Mouse (Mus musculus): ENCODE measurements around the gene Prpf19. TPM values are rescaled to one million over a fixed set of nuclear protein-coding genes. Genes with fewer than 3 reads are reported as not detected.

Gene Prpf19
- polyA plus RNA-seq (2012; fragmentation: generic; extraction: Trizol), result 222 TPM

DNA sequence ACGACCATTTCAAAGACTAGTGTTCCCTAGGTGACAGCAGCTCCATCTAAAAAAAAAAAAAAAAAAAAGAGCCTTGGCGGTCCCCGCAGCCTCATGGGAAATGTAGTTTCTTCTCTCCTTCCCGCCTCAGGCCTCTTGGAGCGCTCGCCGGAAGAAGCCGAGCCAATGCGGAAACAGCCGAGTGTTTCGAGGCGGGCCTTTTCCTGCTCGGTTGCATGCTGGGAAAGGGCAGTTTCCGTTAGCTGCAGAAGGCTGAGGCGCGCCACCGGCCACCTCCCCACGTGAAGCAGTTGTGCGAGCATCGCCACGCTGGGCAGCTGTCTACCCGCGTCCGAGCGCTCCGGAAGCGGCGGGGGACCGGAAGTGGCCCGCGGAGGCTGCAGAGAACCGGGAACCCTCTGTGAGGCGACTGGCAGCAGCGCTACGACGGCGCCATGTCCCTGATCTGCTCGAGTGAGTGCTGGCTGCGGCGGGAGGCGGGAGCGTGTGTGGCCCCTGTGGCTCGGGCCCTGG lies at the start of gene Prpf19:
TSS of gene Prpf19 (plus strand) at position 216 of the 513 bp plus-strand sequence.
- TF ChIP-seq POLR2AphosphoS2 (IDR thresholded peaks at IDR 0.05; ENCODE audit: insufficient read length, low read depth), result peak; percentile 95
- no peak for TF ChIP-seq USF1 (IDR thresholded peaks at IDR 0.05; ENCODE audit: low read depth)
- no peak for TF ChIP-seq TCF12 (IDR thresholded peaks at IDR 0.05; ENCODE audit: insufficient read depth, poor library complexity, severe bottlenecking)
- peak; percentile 51 for TF ChIP-seq MAX (IDR thresholded peaks at IDR 0.05; ENCODE audit: low read depth)
- no peak for TF ChIP-seq REST (IDR thresholded peaks at IDR 0.05; ENCODE audit: insufficient read depth, insufficient read length)
- TF ChIP-seq MYOD1 (IDR thresholded peaks at IDR 0.05; ENCODE audit: control insufficient read depth in 1 of 3, insufficient read length in 2 of 3, low read depth in 2 of 3), result peak in 2 of 3 experiments; percentile 61 to 64
- no peak for TF ChIP-seq TCF3 (IDR thresholded peaks at IDR 0.05; ENCODE audit: insufficient read length, low read depth)
- peak in 2 of 3 experiments; percentile 81 to 88 for TF ChIP-seq MYOG (IDR thresholded peaks at IDR 0.05; ENCODE audit: control insufficient read depth in 1 of 3, insufficient read depth in 1 of 3, insufficient read length in 2 of 3, low read depth in 2 of 3)
- peak; percentile 42 for TF ChIP-seq E2F4 (IDR thresholded peaks at IDR 0.05; ENCODE audit: insufficient read depth)
- TF ChIP-seq SRF (IDR thresholded peaks at IDR 0.05; ENCODE audit: control insufficient read depth, insufficient read length, low read depth), result no peak
- peak; percentile 96 for TF ChIP-seq POLR2A (IDR thresholded peaks at IDR 0.05; ENCODE audit: insufficient read length, low read depth)
- TF ChIP-seq CEBPB (IDR thresholded peaks at IDR 0.05; ENCODE audit: insufficient read depth, poor library complexity, severe bottlenecking), result no peak
- peak within 1 kb of the TSS; percentile 80 for H3ac ChIP-seq (ENCODE audit: control insufficient read depth, insufficient read length)
- peaks cover 35% of the 10 kb centered on the region for H3K79me2 ChIP-seq (ENCODE audit: control insufficient read depth, insufficient read depth)
- H3K4me2 ChIP-seq (ENCODE audit: low read depth), result peak within 1 kb of the TSS; percentile 98
- H3K4me3 ChIP-seq, result peak within 1 kb of the TSS; percentile 84
- no peaks in the 10 kb centered on the region for H3K27me3 ChIP-seq (ENCODE audit: control insufficient read depth, insufficient read depth, insufficient read length)
- H3K36me3 ChIP-seq (ENCODE audit: control insufficient read depth, insufficient read depth), result peaks cover 18% of the 10 kb centered on the region

DNA sequence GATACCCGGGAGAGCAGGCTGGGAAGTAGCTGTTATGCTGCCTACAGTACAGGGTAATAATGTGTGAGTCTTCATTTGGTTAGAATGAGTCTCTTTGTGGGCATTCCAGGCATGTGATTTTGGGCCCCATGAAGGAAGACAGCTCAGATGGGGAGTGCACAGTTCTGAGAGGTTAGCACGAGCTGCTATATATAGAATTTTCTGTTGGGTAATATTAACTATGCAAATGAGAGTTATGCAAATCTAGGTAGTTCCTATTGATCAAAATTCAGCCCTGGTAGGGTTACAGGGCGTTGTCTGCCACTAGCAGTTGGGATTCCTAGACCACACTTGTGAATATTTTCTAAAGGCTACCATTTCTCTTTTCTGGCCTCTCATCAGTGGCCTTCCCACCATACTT lies 49.6 kb upstream of the Prpf19 start:
- Histone ChIP-seq H3K36me3 (ENCODE audit: control insufficient read depth, insufficient read depth) (no peaks in the 10 kb centered on the region), H3K79me2 (ENCODE audit: control insufficient read depth, insufficient read depth) (no peaks in the 10 kb centered on the region), H3ac (ENCODE audit: control insufficient read depth, insufficient read length) (no peak overlapping the region), H3K4me2 (ENCODE audit: low read depth) (no peak overlapping the region), H3K27me3 (ENCODE audit: control insufficient read depth, insufficient read depth, insufficient read length) (no peaks in the 10 kb centered on the region), H3K4me3 (no peak overlapping the region)
- TF ChIP-seq MYOG (IDR thresholded peaks at IDR 0.05; ENCODE audit: control insufficient read depth in 1 of 3, insufficient read depth in 1 of 3, insufficient read length in 2 of 3, low read depth in 2 of 3), result no peak
- TF ChIP-seq TCF12 (IDR thresholded peaks at IDR 0.05; ENCODE audit: insufficient read depth, poor library complexity, severe bottlenecking), result no peak
- no peak for TF ChIP-seq MYOD1 (IDR thresholded peaks at IDR 0.05; ENCODE audit: control insufficient read depth in 1 of 3, insufficient read length in 2 of 3, low read depth in 2 of 3)
- no peak for TF ChIP-seq TCF3 (IDR thresholded peaks at IDR 0.05; ENCODE audit: insufficient read length, low read depth)
- no peak for TF ChIP-seq E2F4 (IDR thresholded peaks at IDR 0.05; ENCODE audit: insufficient read depth)
- TF ChIP-seq MAX (IDR thresholded peaks at IDR 0.05; ENCODE audit: low read depth), result no peak
- TF ChIP-seq REST (IDR thresholded peaks at IDR 0.05; ENCODE audit: insufficient read depth, insufficient read length), result no peak
- TF ChIP-seq CEBPB (IDR thresholded peaks at IDR 0.05; ENCODE audit: insufficient read depth, poor library complexity, severe bottlenecking), result no peak
- no peak for TF ChIP-seq POLR2AphosphoS2 (IDR thresholded peaks at IDR 0.05; ENCODE audit: insufficient read length, low read depth)
- TF ChIP-seq USF1 (IDR thresholded peaks at IDR 0.05; ENCODE audit: low read depth), result no peak
- TF ChIP-seq POLR2A (IDR thresholded peaks at IDR 0.05; ENCODE audit: insufficient read length, low read depth), result no peak
- no peak for TF ChIP-seq SRF (IDR thresholded peaks at IDR 0.05; ENCODE audit: control insufficient read depth, insufficient read length, low read depth)

DNA sequence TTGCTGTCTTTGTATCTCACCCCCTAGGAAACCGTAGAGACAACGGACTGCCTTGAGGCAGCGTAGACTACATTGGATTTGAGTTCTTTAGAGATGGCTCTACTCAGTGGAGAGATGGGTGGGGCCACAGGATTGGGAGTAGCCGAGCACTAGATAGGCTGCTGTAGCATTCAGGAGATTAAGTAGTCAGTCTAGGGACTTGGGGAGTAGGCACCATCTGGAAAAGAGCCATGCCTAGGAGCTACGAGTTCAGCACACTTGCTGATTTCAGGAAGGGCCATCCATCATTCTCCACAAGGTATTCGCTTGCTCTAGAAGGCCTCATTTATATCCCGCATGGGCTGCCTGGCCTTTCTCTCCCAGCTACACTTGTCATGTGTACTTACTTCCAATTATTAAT lies 48.9 kb upstream of the Prpf19 start:
- Histone ChIP-seq H3K27me3 (ENCODE audit: control insufficient read depth, insufficient read depth, insufficient read length) (no peaks in the 10 kb centered on the region), H3K36me3 (ENCODE audit: control insufficient read depth, insufficient read depth) (no peaks in the 10 kb centered on the region), H3ac (ENCODE audit: control insufficient read depth, insufficient read length) (no peak overlapping the region), H3K4me2 (ENCODE audit: low read depth) (no peak overlapping the region), H3K4me3 (no peak overlapping the region), H3K79me2 (ENCODE audit: control insufficient read depth, insufficient read depth) (no peaks in the 10 kb centered on the region)
- TF ChIP-seq SRF (IDR thresholded peaks at IDR 0.05; ENCODE audit: control insufficient read depth, insufficient read length, low read depth) (no peak), POLR2A (IDR thresholded peaks at IDR 0.05; ENCODE audit: insufficient read length, low read depth) (no peak), MYOG (IDR thresholded peaks at IDR 0.05; ENCODE audit: control insufficient read depth in 1 of 3, insufficient read depth in 1 of 3, insufficient read length in 2 of 3, low read depth in 2 of 3) (no peak), CEBPB (IDR thresholded peaks at IDR 0.05; ENCODE audit: insufficient read depth, poor library complexity, severe bottlenecking) (no peak), TCF12 (IDR thresholded peaks at IDR 0.05; ENCODE audit: insufficient read depth, poor library complexity, severe bottlenecking) (no peak), REST (IDR thresholded peaks at IDR 0.05; ENCODE audit: insufficient read depth, insufficient read length) (no peak), E2F4 (IDR thresholded peaks at IDR 0.05; ENCODE audit: insufficient read depth) (no peak), MAX (IDR thresholded peaks at IDR 0.05; ENCODE audit: low read depth) (no peak), USF1 (IDR thresholded peaks at IDR 0.05; ENCODE audit: low read depth) (no peak)

DNA sequence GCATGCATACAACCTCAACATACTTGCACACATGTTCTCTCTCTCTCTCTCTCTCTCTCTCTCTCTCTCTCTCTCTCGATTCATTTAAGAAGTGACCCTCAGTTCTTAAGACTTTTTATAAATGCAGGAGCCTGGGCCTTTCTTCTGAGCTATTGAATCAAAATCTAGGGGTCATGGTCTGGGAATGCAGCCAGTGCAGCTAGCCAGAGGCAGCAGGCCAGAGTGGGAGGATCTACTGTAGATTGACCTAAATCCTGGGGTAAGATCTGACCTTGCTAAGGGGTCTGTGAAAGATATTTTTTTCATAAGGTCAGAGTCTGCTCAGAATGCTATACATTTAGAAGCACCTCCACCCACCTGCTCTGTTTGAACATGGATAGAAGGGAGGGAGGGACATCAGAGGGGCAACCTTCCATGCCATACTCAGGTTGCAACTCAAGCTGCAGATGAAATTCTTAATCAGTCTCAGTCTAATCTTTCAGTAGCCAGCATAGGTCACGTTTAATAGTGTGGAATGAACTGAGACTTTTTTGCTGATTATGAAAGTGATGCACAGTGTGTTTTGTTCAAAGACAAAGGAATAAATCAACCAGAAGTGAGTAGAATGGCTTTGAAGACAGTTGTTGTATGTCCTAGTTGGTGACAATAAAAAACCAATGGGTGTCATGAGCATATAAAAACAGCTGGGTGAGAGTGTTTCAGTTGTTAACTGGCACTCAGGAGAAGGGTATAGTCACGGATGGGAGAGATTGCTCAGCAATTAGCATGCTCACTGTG lies 47.5 kb upstream of the Prpf19 start:
- Histone ChIP-seq H3K4me2 (ENCODE audit: low read depth) (no peak overlapping the region), H3K4me3 (no peak overlapping the region), H3K79me2 (ENCODE audit: control insufficient read depth, insufficient read depth) (no peaks in the 10 kb centered on the region), H3K27me3 (ENCODE audit: control insufficient read depth, insufficient read depth, insufficient read length) (no peaks in the 10 kb centered on the region), H3ac (ENCODE audit: control insufficient read depth, insufficient read length) (no peak overlapping the region), H3K36me3 (ENCODE audit: control insufficient read depth, insufficient read depth) (no peaks in the 10 kb centered on the region)
- no peak for TF ChIP-seq USF1 (IDR thresholded peaks at IDR 0.05; ENCODE audit: low read depth)
- TF ChIP-seq CEBPB (IDR thresholded peaks at IDR 0.05; ENCODE audit: insufficient read depth, poor library complexity, severe bottlenecking), result no peak
- TF ChIP-seq REST (IDR thresholded peaks at IDR 0.05; ENCODE audit: insufficient read depth, insufficient read length), result no peak
- TF ChIP-seq MYOG (IDR thresholded peaks at IDR 0.05; ENCODE audit: control insufficient read depth in 1 of 3, insufficient read depth in 1 of 3, insufficient read length in 2 of 3, low read depth in 2 of 3), result no peak
